Mouse (Mus musculus) lung, postnatal 36 days (tissue): Measurements from ENCODE around the gene Slc25a39.
"Not testable (repeated sequence)": the region's sequence is repeated elsewhere in the genome, so short reads cannot be mapped to it uniquely, and the experiment has no call there.

Source experiments
- DNase-seq: peaks from one replicate; pipeline ENCODE4 v3.0.0; 2022; ENCODE audit warnings: mixed read lengths

Slc25a39 gene

GRCm38 (mm10) chr11:102368347-102368746 lies 39.4 kb downstream of the Slc25a39 start:
- DNase-seq, result no peak

GRCm38 (mm10) chr11:102367504-102368280 lies 40.1 kb downstream of the Slc25a39 start:
- DNase-seq, result no peak

- DNase-seq, result not testable (repeated sequence)
Measured at GRCm38 (mm10) chr11:102366103-102366502, 41.6 kb downstream of the Slc25a39 start, which contains the start of gene Slc4a1. TSS of gene Slc4a1 (minus strand) at chr11:102366203.

- no peak for DNase-seq
Measured at GRCm38 (mm10) chr11:102365699-102366098, 42.0 kb downstream of the Slc25a39 start.

DNA sequence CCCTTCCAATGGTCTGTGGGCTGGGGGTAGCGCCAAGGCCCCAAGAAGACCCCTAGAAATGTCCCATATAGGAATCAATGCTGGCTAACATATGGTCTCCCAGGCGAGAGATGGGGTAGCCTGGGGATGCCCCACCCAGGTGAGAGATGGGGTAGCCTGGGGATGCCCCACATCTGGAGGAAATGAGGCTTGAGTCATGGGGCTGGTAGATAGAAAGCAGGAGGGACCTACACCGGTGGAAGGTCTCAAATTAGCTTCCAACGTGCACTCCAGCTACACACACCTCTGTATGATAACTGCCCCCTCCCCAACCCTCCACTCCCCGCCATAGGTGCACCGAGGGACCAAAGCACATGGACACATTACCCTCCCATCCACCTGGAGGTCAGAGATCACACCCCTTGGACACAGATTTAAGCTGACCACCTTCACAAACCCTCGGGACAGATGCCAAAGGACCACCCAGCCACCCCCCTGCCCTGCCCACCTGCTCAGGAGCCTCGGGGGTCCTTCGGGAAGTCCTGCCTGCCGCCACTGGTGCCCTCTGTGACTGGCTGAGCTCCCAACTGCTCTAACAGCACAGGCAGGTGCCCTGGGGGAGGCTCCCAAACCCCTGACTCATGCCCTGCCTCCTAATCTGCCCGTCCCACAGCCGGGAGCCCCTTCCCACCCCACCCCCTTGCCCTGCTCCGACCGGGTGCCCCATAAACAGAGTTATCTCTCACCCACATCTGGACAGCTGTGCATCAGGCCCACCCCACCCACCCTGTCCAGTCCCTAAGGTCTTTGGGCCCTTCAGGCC lies 43.0 kb downstream of the Slc25a39 start:
- DNase-seq, result no peak

GRCm38 (mm10) chr11:102363623-102364022 lies 44.1 kb downstream of the Slc25a39 start:
- DNase-seq, result no peak

- DNase-seq, result no peak
Measured at GRCm38 (mm10) chr11:102361776-102362495, 45.8 kb downstream of the Slc25a39 start.

DNA sequence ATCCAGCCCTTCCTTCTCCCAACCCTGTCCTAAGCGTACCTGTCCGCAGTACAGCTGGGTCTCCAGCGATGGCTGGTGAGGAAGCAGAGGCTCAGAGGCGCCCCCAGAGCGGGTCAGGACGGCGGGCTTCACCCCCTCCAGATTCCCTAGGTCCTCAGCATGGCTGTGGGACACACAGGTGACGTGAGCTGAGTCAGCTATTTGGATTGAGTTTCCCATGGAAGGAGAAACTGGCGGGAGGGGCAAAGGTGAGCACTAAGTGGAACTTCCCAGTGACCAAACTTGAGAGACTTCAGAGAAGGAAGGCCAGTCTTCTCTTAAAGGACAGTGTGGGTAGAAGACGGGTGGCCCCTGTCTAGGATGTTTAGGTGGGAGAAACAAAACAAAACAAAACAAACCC lies 49.4 kb downstream of the Slc25a39 start:
- DNase-seq, result no peak

DNA sequence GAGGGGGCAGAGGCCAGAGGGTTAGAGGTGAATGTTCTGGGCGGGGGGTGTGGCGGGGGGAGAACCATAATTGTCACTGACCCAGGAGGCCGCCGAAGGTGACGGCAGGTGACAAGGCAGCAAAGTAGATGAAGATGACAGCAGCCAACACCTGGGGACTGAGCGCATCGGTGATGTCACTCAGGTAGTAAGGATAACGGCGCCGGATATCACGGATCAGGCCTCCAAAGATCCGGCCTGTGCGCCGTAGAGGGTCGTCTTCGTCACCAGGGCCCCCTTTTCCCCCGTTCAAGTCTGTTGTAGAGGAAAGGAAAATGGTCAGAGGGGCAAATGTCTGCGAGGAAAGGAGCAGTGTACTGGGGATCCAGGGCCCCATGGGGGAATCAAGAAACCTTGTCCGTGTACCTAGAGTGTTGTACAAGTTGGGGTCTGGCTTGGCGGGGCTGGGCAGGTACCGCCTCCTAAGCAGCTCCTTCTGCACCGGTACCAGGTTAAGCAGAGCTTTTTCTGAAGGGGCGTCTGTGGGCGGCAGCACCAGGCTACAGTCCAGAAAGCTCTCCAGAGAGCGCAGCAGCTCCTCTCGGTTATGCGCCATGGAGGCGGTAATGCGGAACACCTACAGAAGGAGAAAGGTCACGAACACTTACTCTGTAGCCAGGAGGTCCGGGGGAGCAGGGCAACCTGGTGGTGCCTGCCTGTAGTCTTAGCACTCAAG lies 51.0 kb downstream of the Slc25a39 start:
- DNase-seq, result no peak

GRCm38 (mm10) chr11:102356190-102356589 lies 51.6 kb downstream of the Slc25a39 start:
- DNase-seq, result no peak

DNA sequence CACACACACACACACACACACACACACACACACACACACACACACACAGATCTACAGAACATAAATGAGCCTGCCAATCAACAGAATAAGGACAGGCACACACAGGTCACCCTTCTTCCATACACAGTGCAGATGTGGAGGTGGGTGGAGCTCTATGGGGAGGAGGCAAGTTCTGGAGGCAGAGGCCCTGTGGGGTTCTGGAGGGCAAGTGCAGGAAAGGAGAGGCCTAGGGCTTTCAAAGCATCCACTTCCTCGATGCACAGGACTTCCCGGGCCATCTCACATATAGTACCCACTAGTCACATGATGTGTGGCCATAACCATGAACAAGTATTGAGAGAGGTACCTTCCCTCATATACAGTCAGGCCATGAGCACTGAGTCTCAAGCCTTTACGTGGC lies 52.2 kb downstream of the Slc25a39 start:
- no peak for DNase-seq

DNA sequence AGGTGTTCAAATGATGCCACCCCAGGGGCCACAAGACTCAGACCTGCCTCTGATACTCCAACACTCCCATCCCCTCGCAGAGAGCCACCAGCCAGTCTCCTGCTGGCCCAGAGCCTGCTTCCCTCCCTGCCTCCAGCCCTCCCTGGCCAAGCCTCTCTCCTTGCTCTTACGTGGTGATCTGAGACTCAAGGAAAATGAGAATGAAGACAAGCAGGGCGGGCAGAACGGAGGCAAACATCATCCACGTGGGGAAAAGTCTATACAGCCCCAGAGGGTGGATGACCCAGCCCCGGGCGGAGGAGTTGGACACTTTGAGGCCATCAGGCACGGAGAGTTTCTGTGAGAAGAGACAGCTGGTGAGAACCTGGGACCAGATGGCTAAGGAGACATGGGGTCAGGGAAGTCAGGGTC lies 54.7 kb downstream of the Slc25a39 start:
- no peak for DNase-seq
